Mouse (Mus musculus) activated CD4-positive, CD25-positive, alpha-beta regulatory T cell, adult 4 months (primary cell): ENCODE measurements around the gene Phrf1. TPM values are rescaled to one million over a fixed set of nuclear protein-coding genes. Genes with fewer than 3 reads are reported as not detected.
"Not testable (repeated sequence)": the region's sequence is repeated elsewhere in the genome, so short reads cannot be mapped to it uniquely, and the experiment has no call there.

ENCODE experiments used
- ATAC-seq: one replicate; pipeline ENCODE4 v1.8.0; 2017
- polyA plus RNA-seq, 2 experiments: library from polyadenylated mRNA; unstranded; fragments of 100-300 nt; shearing (Covaris generic); gene quantifications; one replicate each; pipeline ENCODE4 v1.2.1; 2017

Phrf1 gene
- polyA plus RNA-seq, 2 experiments from 2014 or later: 51.4 to 60.8 TPM

GRCm38 (mm10) chr7:141213605-141214235, 14.9 kb upstream of the Phrf1 start, which contains the start of gene Lmntd2:
Lmntd2 (minus strand) TSS chr7:141214080.
- ATAC-seq: no peak

- no peak for ATAC-seq
Observed at GRCm38 (mm10) chr7:141214310-141214709, 14.3 kb upstream of the Phrf1 start.

GRCm38 (mm10) chr7:141215101-141215879, 13.3 kb upstream of the Phrf1 start, which contains the start of gene Rassf7:
Rassf7 (plus strand) TSS chr7:141215860.
- peak; percentile 97 for ATAC-seq

- ATAC-seq: peak; percentile 16
Observed at GRCm38 (mm10) chr7:141215880-141216733, 12.5 kb upstream of the Phrf1 start.

- no peak for ATAC-seq
Observed at GRCm38 (mm10) chr7:141216894-141217293, 11.7 kb upstream of the Phrf1 start.

- ATAC-seq: no peak
Observed at GRCm38 (mm10) chr7:141217343-141218013, 11.1 kb upstream of the Phrf1 start.

- ATAC-seq: no peak
Observed at GRCm38 (mm10) chr7:141218141-141218540, 10.4 kb upstream of the Phrf1 start.

- ATAC-seq: no peak
Observed at GRCm38 (mm10) chr7:141218557-141219133, 9.9 kb upstream of the Phrf1 start.

- ATAC-seq: no peak
Observed at GRCm38 (mm10) chr7:141219558-141220099, 9.0 kb upstream of the Phrf1 start.

- ATAC-seq: no peak
Observed at GRCm38 (mm10) chr7:141220377-141220776, 8.2 kb upstream of the Phrf1 start.

- ATAC-seq: peak; percentile 88
Observed at GRCm38 (mm10) chr7:141221249-141222125, 7.1 kb upstream of the Phrf1 start.

GRCm38 (mm10) chr7:141222126-141222467, 6.5 kb upstream of the Phrf1 start:
- ATAC-seq: no peak

GRCm38 (mm10) chr7:141222696-141223215, 5.8 kb upstream of the Phrf1 start:
- no peak for ATAC-seq

GRCm38 (mm10) chr7:141226535-141226934, 2.0 kb upstream of the Phrf1 start:
- ATAC-seq: no peak

GRCm38 (mm10) chr7:141227796-141228195, 788 bp upstream of the Phrf1 start:
- ATAC-seq: no peak

- no peak for ATAC-seq
Observed at GRCm38 (mm10) chr7:141229702-141230101, 1.1 kb downstream of the Phrf1 start.

GRCm38 (mm10) chr7:141230570-141230969, 2.0 kb downstream of the Phrf1 start:
- no peak for ATAC-seq

GRCm38 (mm10) chr7:141231111-141231510, 2.5 kb downstream of the Phrf1 start:
- ATAC-seq: no peak

- no peak for ATAC-seq
Observed at GRCm38 (mm10) chr7:141231551-141231950, 3.0 kb downstream of the Phrf1 start.

GRCm38 (mm10) chr7:141250486-141250885, 21.9 kb downstream of the Phrf1 start:
- not testable (repeated sequence) for ATAC-seq

GRCm38 (mm10) chr7:141256159-141256558, 27.6 kb downstream of the Phrf1 start:
- ATAC-seq: no peak
